Mouse (Mus musculus): Measurements from ENCODE around the gene Zfp276.
"Not testable (repeated sequence)": the region's sequence is repeated elsewhere in the genome, so short reads cannot be mapped to it uniquely, and the experiment has no call there.

Gene Zfp276

DNA sequence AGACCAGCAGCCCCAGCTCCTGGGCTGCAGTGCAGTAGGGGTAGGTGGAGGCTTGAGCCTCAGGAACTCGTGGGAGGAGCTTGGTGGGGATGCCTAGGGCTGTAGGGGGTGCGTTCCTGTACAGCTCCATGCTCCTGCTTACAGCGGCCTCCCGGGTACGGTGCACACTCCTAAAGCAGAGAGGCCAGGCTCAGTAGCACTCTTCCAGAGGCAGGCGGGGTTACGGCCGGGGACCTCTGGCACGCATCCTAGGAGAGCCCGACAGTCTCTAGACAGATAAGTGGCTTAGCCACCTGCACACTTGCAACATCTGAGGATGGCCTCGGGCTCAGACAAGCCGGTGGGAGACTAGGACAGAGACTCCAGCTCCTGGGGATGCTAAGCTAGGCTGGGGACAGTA is 8.5 kb upstream of the Zfp276 start:
- no peak for DNase-seq

DNA sequence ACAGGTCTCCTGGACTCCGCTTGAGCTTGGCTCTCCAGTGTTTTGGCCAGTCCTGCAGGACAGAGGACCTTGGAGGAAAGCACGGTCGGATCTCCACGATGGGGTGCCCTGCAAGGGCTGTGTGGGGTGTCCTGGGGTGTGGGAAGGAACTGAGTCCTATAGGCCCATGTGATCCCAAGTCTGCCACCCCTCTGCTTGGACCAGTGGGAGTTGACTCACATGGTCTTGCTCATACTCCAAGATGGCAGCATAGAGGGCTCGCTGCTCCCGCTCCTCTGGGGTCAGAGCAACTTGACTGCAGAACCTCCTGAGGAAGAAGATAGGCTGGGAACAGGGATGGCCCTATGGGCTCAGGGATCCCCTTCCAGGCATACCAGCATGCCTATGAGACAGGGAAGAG is 6.2 kb upstream of the Zfp276 start:
- DNase-seq, result no peak

DNA sequence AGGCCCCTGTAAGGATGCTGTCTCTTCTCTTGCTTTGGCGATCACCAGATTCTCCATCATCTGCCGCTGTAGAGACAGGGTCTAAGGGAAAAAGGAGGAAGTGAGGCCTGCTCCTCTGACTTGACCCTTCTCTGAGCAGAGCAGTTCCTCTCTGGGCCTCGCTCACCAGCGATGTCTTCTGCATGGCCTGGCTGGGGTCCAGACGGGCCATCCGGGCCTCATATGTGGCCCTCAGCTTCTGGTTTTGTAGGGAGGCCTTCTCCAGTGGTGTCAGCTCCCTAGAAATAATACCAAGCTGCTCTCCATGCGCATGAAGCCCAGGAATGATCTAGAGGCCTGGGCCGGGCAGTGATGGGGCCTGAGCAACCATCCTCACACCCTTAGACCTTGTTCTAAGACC is 5.4 kb upstream of the Zfp276 start:
- DNase-seq, result no peak

DNA sequence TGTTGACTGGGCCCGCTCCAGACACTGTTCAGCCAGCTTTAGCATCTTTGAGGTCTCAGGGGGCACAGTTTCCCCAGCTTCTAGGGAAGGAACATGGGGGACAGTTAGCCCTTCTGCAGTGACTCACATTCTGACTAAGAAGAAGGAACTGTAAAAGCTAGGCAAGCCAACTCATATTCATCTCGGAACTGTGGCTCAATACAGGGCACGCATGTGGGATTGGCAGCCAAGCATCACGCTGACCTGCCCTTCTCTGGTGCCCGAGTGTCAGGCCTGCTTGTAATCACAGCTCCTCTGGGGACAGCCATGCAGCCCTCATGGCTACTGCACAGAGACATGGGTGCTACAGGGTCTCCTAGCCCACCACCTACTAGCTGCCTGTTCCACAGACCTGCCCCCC is 3.1 kb upstream of the Zfp276 start:
- DNase-seq, result no peak

DNA sequence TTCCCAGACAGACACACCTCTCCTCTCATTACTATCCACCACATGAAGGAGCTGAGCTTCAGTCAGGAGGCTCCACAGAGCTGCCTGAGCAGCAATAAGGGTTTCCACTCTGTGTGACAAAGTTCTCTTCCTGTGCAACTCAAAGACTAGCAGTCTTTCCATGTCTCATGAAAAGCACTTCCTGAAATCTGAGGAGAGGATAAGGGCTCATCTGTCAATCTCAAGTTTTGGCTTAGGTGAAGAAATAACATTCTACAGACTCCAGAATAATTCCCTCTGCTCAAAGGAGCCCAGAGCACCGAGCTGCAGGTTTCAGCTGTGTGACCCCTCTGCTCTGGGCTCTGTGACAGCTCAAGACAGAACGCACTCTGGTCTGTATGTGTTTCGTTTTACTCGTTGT is 1.1 kb upstream of the Zfp276 start:
- no peak for DNase-seq

DNA sequence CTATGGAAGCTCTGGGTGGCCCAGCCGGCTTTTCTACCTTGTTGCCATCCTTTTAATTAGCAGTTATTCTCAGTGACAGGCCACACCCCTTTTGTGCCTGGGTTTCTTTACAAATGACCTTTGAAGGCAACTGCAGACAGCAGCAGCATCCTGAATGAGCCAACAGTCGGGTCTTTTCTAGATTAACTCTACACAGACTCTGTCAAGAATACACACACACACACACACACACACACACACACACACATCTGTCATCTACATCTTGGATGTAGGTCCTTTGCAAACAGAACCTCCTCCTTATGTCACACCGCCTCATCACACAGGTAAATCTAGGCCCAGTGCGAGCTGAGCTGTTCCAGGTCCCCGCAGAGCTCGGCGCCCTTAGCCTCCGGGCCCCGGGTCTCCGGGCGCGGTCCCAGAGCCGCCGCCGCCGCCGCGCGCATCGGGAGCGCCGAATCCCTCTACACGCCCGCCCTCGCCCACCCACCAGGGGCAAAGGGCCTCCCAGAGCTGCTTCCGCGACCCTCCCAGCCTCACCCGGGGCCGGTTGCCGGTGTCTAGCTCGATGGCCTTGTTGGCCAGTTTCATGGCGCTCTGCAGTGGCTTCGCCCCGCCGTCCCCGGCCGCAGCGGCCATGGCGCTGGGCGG is 420 bp upstream of the Zfp276 start:
- DNase-seq, result no peak

DNA sequence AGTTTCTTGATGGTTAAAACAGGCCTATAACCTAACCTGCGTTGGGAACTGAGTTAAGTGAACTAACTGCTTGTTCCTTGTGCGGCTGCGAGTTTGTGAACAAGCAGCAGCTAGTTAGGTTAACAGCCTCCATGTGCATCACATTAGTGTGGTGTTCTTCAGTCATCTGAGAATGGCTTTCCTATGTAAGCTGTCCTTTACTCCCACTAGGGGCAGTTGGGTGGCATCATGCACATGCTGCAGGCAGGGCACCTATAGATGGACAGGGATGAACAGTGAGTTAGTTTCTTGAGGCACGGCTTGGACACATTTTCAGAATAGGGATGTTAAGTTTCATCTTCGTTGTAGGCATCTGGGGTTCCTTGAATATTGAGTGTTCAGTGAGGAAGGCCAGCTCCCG is 1.2 kb downstream of the Zfp276 start:
- DNase-seq, result no peak

DNA sequence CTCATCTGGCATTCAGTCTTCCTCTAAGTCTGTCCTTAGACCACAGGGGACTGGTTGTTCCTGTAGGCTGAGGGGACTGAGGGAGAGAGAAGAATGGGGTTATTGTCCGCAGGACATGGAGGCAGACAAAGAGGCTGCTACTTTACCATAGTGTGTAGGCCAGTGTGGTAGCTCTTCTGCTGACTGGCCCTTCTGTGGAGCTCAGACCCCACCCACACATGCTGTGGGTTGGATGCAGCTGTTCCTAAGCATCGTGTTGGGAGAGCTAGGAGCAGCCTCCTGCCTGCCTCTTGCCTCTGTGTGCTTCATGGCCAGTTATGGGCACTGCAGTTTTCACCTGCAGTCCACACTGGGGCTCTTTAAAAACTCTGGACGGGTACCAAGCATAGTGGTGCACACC is 3.1 kb downstream of the Zfp276 start:
- DNase-seq, result no peak

DNA sequence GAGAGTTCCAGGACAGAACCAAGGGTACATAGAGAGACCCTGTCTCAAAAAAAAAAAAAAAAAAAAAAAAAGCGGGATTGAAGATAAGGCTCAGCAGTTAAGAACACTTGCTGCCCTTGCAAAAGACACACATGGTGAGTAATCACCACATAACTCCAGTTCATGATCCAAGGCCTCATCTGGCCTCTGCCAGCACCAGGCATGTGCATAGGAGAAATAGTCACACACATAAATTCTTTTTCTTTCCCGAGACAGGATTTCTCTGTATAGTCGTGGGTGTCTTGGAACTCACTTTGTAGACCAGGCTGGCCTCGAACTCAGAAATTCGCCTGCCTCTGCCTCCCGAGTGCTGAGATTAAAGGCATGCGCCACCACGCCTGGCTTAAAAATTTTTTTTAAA is 3.6 kb downstream of the Zfp276 start:
- DNase-seq, result not testable (repeated sequence)

DNA sequence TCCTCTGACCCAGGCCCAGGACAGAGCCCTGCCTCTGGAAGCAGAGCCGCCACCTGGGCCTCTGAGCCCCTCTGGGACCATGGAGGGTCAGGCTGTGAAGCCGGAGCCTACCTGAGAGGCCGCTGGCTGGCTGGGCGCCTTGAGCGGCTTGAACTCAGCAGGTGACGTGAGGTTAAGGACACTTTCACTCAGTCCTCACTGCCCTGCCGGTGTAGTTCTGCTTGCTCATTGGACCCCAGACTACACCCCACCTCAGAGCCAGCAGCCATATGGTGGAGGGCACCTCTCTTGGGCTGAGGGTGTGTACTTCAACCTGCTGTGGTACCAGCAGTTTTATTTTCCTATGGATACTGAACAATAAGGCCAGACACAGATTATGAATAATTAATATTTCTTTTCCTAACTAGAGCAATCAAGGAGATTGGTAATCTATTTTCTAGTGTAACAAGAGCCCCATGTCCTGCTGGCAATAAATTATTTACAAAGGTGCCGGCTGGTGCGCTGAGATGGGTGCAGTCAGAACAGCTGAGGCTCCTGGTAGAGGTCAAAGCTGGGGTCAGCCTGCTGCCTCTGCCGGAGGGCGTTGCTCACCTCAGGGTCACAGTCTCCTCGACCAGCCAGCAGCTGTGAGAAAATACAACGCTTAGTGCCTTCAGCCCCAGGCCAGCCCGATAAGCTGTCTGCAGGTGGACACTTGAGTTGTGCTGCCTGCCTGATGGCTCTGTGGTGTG is 14.1 kb downstream of the Zfp276 start:
- DNase-seq, result no peak

DNA sequence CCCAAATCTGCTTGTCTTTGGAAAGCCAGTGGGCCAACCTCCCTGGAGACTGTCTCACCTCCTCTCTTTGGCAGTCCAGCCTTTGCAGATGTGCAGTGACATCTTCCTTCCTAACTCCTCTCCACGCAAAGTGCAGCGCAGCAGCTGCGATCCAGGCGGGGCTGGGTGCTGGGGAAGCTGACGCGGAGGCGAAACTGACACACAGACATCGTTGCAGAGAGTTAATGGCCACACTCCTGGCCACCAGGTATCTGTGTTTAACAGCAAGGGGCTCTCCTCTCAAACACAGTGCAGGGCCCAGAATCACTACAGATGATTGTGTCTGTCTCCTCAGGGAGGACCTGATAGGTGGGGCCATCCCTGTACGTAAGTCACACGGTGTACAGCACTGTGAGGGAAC is 17.2 kb downstream of the Zfp276 start:
- no peak for DNase-seq

DNA sequence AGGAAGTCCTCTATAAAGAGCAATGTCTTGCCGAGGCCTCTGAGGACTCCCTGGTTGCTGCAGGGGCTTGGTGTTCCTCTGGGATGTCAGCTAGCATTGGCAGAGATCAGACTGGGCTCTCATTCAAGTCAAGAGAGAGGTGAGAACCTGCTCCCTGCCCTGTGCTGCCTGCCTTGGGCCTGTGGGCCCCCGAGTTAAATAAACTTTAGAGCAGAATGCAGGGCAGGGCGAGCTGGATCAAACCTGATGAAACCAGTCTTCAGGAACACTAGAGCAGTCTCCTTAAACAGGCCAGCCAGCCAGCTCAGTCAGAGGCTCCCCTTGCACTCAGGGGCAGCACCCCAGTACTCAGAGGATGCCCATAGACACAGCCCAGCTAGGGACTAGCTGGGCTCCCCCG is 17.9 kb downstream of the Zfp276 start:
- no peak for DNase-seq

DNA sequence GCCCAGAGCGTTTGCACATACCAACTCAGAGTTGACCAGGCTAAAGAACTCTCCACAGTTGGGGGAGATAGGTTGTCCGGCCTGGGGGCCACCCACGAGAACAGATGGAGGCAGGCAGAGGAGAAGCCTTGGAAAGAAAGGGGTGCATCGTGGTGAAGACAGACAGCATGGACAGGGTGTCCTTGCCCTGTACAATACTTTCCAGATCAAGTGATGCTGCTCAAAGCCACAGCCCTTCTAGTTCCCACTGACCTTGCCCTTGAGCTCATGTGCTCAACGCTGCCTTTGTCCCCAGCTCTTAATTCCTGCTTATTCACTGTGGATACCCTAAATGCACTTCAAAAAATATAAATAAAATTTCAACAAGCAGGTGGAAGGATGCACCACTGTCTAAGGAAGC is 20.5 kb downstream of the Zfp276 start:
- DNase-seq, result no peak

DNA sequence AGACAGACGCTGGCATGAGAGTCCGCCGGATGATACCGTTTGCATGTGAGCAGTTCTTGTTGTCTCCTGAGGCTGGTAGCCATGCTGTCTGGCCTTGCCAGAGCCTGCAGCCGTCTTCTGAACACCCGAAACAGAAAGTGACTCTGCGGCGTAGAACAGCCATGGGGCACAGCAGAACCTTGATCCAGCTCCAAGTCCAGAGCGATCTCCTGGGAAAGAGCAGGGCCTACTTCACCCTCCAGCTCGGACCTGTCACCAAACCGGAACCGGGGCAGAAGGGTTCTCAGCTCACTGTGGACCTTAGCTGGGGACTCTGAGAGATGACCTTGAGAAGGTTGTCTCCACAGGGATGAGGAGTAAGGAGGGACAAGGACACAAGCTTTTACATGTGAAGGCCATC is 21.1 kb downstream of the Zfp276 start:
- DNase-seq, result no peak

DNA sequence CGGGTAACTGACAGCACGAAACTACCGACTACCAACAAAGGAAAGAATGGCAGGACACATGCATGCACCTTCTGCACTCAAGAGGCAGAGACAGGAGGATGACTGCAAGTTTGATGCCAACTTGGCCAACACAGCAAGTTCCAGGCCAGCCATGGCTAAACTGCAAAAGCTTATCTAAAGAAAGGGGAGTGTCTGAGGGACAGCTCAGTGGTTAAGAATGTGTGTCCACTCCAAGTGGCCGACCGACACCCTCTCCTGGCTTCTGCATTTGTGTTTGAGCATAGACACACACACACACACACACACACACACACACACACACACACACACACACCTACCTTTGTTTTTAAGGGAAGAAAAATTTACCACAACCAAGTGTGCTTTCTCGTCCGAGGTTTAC is 24.4 kb downstream of the Zfp276 start:
- no peak for DNase-seq

DNA sequence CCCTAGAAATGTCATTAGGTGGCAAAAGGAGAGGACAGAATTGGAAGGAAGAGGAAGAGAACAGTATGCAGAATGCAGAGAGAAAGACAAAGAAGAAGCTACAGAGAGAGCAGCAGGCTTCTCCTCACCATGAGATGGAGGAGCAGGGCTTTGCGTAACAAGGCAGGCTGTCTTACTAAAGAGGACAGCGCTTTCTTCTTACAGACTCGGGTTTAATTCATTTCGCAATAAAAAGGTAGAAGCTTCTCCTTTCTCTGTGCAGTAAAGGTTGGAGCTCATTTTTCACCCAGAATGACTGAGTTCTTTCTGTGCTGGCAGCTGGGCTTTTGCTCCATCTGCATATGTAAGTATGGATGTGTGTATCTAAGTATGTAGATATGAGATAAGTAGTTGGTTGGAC is 25.8 kb downstream of the Zfp276 start:
- DNase-seq, result no peak

DNA sequence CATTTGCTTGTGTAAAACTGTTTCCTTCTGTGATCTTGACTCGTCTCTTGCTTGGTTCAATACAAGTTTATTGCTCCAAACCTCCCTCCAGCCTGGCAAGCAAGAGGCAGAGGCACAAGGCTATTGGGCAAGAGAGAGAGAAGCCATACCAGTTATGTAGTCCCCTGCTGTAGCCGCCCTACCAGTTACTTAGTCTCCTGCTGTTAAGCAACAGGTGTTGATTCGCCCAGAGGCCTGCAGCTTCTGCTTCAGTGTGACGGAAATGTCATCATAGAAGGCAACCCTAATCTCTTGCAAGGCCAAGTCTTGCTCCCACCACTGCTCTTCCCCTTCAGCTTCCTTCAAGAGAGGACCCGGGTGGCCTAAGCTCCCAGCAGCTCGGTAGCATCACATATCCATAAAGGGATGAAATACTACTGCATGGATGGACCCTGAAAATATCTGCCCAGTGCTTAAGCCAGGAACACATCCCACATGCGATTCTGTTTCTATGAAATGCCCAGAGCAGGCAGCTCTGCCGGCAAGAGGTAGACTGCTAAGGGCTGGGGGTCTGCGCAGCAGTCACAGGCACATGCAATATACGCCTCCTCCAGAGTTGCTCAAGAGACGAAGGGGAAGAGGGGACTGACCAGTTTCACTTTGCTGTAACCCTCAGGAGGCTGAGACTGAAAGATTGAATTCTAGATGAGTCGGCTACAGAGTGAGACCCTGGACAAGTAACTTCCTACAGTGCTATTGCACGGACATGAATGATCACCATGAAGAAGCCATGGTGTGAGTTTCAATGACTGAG is 26.5 kb downstream of the Zfp276 start:
- no peak for DNase-seq

DNA sequence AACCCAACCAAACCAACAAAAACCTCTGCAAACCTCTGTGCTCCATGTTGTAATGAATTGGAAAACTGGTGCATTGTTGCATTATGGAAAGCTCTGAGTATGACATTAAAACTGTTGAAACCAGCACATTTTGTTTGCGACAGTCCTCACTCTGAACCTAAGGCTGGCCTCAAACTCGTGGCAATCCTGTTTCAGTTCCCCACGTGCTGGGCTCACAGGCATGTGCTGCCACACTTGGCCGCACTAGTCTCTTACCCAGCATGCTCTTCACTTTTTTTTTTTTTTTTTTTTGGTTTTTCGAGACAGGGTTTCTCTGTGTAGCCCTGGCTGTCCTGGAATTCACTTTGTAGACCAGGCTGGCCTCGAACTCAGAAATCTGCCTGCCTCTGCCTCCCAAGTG is 29.0 kb downstream of the Zfp276 start:
- not testable (repeated sequence) for DNase-seq

DNA sequence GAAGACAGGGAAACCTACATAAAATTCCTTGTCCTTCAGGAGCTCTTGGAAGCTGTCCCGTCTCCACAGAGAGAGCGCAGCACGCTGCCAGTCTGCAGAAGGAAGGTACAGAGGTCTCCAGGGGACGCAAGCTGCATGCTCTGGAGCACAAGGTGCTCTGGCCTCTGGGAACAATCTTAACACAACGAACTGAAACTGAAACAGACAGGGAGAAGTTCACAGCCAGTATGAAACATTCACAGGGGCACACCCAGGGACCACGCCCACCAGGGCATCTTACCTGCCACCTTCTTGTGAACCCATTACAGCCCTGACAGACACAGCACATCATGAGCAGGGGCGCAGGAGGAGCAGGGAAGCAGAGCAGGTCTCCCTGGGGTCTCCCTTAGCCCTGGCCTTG is 30.0 kb downstream of the Zfp276 start:
- no peak for DNase-seq

DNA sequence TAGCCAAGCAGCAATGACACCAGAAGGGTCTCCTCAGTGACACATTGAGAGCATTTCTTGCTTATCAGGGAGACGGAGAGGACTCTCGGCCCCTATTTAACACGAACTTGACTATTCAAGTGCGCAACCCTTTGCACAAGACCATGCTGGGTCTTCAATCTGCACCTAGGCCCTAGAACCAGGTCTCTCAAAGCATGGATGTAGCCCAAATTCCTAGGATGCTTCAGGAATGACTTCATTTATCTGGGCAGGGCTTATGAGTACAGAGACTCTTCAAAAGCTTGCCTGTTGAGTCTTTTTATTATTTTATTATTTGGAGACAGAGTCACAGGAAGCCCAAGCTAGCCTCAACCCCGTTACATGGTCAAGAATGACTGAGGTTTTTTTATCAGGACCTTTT is 30.5 kb downstream of the Zfp276 start:
- no peak for DNase-seq

DNA sequence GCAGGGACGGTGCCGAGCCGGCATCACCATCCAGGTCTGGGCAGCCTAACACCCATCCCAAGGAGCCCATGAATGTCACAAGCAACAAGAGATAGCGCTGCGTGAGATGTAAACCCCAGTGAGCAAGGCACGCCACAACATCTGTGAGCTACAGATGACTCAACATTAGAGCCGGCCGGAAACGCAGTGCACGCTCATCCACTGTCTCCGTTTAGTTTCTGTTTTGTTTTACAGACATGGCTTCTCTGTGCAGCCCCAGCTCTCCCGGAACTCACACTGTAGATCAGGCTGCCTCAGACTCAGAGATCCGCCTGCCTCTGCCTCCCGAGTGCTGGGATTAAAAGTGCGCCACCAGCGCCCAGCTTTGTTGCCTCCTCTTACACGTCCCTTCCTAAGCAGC is 33.4 kb downstream of the Zfp276 start:
- no peak for DNase-seq

DNA sequence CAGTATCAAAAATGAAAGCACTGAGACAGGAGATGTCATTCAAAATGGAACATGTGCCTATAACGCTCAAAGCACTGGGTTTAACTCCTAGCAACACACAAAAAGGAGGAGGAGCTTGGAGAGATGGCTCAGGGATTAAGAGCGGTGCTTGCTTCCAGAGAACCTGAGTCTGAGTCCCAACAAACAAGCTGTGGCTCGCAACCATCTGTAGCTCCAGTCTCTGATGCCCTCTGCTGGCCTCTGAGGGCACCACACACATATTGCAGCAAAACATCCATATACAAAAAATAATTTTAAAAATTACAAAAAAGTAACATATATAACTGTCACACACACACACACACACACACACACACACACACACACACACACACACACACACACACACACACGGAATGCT is 36.2 kb downstream of the Zfp276 start:
- DNase-seq, result peak; percentile 22

DNA sequence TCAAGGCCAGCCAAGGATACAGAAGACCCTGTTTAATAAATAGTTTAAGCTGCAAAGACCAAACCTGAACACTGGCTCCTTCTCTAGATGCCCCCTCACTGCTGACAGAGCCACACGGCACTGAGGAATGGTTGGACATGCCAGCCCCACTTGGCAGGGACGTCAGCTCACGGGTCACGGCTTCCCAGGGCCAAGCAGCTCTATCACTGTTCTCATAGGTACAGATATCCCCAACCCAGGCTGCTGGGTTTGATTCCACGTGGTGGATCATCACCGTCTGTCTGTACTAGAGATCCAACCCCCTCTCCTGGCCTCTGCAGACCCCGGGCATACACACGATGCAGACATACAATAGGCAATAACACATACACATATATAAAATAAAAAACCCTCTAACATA is 36.7 kb downstream of the Zfp276 start:
- no peak for DNase-seq

DNA sequence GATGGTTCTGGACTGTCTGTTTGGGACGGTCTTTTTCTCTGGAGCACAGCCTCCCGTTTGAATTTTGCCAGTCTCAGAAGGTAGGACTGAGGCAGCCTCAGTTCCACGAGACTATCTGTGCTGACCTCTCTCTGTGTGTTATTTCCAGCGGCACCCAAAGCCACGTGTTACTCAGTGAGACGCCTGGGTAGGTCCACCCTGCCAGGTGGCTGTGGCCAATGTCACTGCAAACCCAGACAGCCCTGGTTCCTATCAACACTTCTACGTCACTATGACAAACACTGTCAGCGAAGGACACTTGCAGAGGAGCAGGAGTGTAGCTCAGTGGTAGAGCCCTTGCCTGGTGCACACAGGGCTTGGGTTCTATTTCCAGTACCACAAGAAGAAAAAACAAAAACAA is 37.7 kb downstream of the Zfp276 start:
- no peak for DNase-seq

Data from thymus, postnatal 25 days (tissue).